Mouse (Mus musculus) myocyte (in vitro differentiated cells): ENCODE data around the gene Tnks1bp1. TPM values are rescaled to one million over a fixed set of nuclear protein-coding genes. Genes with fewer than 3 reads are reported as not detected.

Experiments
- H3K27me3 ChIP-seq: one replicate; pipeline ENCODE4 v1.6.1; 2011; ENCODE audit not compliant: control insufficient read depth, insufficient read depth, insufficient read length
- H3K36me3 ChIP-seq: one replicate; pipeline ENCODE4 v1.6.1; 2011; ENCODE audit not compliant: control insufficient read depth, insufficient read depth
- H3K4me2 ChIP-seq: one replicate; pipeline ENCODE4 v1.6.1; 2011; ENCODE audit warnings: low read depth, control low read depth
- H3K4me3 ChIP-seq: one replicate; pipeline ENCODE4 v1.5.1; 2011; ENCODE audit warnings: mild to moderate bottlenecking, control low read depth, moderate library complexity
- H3K79me2 ChIP-seq: one replicate; pipeline ENCODE4 v1.6.1; 2011; ENCODE audit not compliant: control insufficient read depth, insufficient read depth
- H3ac ChIP-seq: one replicate; pipeline ENCODE4 v1.6.1; 2011; ENCODE audit not compliant: control insufficient read depth, insufficient read length
- CEBPB ChIP-seq: IDR thresholded peaks from 2 replicates; pipeline ENCODE4 v1.6.1; 2011; ENCODE audit warnings: mild to moderate bottlenecking, moderate library complexity; ENCODE audit not compliant: poor library complexity, insufficient read depth, severe bottlenecking
- E2F4 ChIP-seq: IDR thresholded peaks from one replicate; pipeline ENCODE4 v1.6.1; 2011; ENCODE audit warnings: mild to moderate bottlenecking, control low read depth, moderate library complexity; ENCODE audit not compliant: insufficient read depth
- MAX ChIP-seq: IDR thresholded peaks from one replicate; pipeline ENCODE4 v1.6.1; 2011; ENCODE audit warnings: low read depth, mild to moderate bottlenecking, control low read depth
- MYOD1 ChIP-seq, 3 experiments: IDR thresholded peaks; one replicate each; pipeline ENCODE4 v1.6.1; 2011; ENCODE audit warnings: control low read depth in 2 of 3, low read depth in 2 of 3, mild to moderate bottlenecking in 2 of 3, moderate library complexity in 1 of 3; ENCODE audit not compliant: insufficient read length in 2 of 3, control insufficient read depth in 1 of 3
- MYOG ChIP-seq, 3 experiments: IDR thresholded peaks; one replicate each; pipeline ENCODE4 v1.6.1; 2011; ENCODE audit warnings: control low read depth in 2 of 3, low read depth in 2 of 3, mild to moderate bottlenecking in 2 of 3; ENCODE audit not compliant: insufficient read length in 2 of 3, control insufficient read depth in 1 of 3, insufficient read depth in 1 of 3
- POLR2A ChIP-seq: IDR thresholded peaks from one replicate; pipeline ENCODE4 v1.6.1; 2011; ENCODE audit warnings: low read depth, mild to moderate bottlenecking, control low read depth, moderate library complexity; ENCODE audit not compliant: insufficient read length
- POLR2AphosphoS2 ChIP-seq: IDR thresholded peaks from one replicate; pipeline ENCODE4 v1.6.1; 2011; ENCODE audit warnings: low read depth, control low read depth; ENCODE audit not compliant: insufficient read length
- REST ChIP-seq: IDR thresholded peaks from one replicate; pipeline ENCODE4 v1.6.1; 2011; ENCODE audit warnings: mild to moderate bottlenecking, control low read depth, moderate library complexity; ENCODE audit not compliant: insufficient read depth, insufficient read length
- SRF ChIP-seq: IDR thresholded peaks from one replicate; pipeline ENCODE4 v1.6.1; 2011; ENCODE audit warnings: low read depth; ENCODE audit not compliant: control insufficient read depth, insufficient read length
- TCF12 ChIP-seq: IDR thresholded peaks from one replicate; pipeline ENCODE4 v1.6.1; 2011; ENCODE audit warnings: mild to moderate bottlenecking, control low read depth; ENCODE audit not compliant: poor library complexity, insufficient read depth, severe bottlenecking
- TCF3 ChIP-seq: IDR thresholded peaks from one replicate; pipeline ENCODE4 v1.6.1; 2011; ENCODE audit warnings: low read depth, control low read depth; ENCODE audit not compliant: insufficient read length
- USF1 ChIP-seq: IDR thresholded peaks from one replicate; pipeline ENCODE4 v1.6.1; 2011; ENCODE audit warnings: low read depth, mild to moderate bottlenecking, control low read depth, moderate library complexity
- polyA plus RNA-seq: library from polyadenylated mRNA; unstranded; fragments of >200 nt; fragmentation: generic; extraction: Trizol; gene quantifications from one replicate; pipeline ENCODE4 v1.2.1, GENCODE M21; 2012; ENCODE audit warnings: missing spikeins

The Tnks1bp1 gene
- polyA plus RNA-seq, 1 experiment, result 84.0 TPM

- Histone ChIP-seq H3K4me2 (no peak overlapping the region), H3K4me3 (no peak overlapping the region), H3K79me2 (peaks cover 14% of the 10 kb centered on the region), H3ac (no peak overlapping the region), H3K27me3 (no peaks in the 10 kb centered on the region), H3K36me3 (peaks cover 63% of the 10 kb centered on the region)
- TF ChIP-seq E2F4 (no peak), TCF3 (no peak), POLR2A (no peak), REST (no peak)
Observed at GRCm38 (mm10) chr2:85068626-85069025, 20.8 kb downstream of the Tnks1bp1 start.

DNA sequence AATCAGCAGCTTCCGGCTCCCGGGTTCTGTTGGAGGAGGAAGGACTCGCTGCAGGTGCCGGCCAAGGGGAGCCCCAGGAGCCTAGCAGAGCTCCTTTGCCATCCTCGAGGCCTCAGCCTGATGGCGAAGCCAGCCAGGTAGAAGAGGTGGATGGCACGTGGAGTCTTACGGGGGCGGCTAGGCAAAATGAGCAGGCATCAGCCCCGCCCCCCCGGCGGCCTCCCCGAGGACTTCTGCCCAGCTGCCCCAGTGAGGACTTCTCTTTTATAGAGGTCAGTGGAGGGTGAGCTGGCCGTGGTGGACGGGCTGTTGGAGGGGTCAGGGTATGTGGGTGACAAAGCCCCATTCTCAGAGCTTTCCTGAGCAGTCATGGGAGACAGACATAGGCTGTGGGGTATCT, 22.3 kb downstream of the Tnks1bp1 start:
- Histone ChIP-seq H3K4me3 (no peak overlapping the region), H3K36me3 (peaks cover 56% of the 10 kb centered on the region), H3ac (no peak overlapping the region), H3K79me2 (peaks cover 3% of the 10 kb centered on the region), H3K27me3 (no peaks in the 10 kb centered on the region), H3K4me2 (no peak overlapping the region)
- TF ChIP-seq CEBPB, result no peak
- no peak for TF ChIP-seq REST
- TF ChIP-seq USF1, result no peak

- no peak for TF ChIP-seq POLR2A
- H3K4me3 ChIP-seq, result no peak overlapping the region
- H3K79me2 ChIP-seq, result no peaks in the 10 kb centered on the region
- no peaks in the 10 kb centered on the region for H3K27me3 ChIP-seq
- peaks cover 51% of the 10 kb centered on the region for H3K36me3 ChIP-seq
- no peak overlapping the region for H3ac ChIP-seq
- no peak overlapping the region for H3K4me2 ChIP-seq
Observed at GRCm38 (mm10) chr2:85071921-85072320, 24.1 kb downstream of the Tnks1bp1 start.

DNA sequence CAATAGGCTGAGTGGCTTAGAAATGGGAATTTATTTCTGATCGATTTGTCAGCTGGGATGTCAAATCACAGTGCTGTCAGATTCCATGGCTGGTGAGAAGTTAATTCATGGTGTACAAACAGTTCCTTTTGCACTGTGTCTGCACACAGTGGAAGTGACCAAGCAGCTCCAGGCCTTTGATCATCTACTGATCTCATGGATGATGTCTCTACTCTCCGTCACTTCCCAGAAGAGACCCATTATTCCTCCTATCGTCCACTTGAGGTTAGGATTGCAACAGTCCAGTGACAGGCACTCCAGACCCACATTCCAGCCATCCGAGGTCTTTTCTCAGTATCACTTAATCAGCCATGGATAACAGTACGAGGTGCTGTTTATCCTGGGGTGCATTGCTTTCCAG, 25.9 kb downstream of the Tnks1bp1 start:
- no peak for TF ChIP-seq MAX
- no peak for TF ChIP-seq MYOG (IDR thresholded peaks at IDR 0.05; ENCODE audit: control insufficient read depth in 1 of 3, insufficient read depth in 1 of 3, insufficient read length in 2 of 3, low read depth in 2 of 3)
- no peak for TF ChIP-seq TCF3
- no peak for TF ChIP-seq MYOD1 (IDR thresholded peaks at IDR 0.05; ENCODE audit: control insufficient read depth in 1 of 3, insufficient read length in 2 of 3, low read depth in 2 of 3)
- TF ChIP-seq REST, result no peak
- no peak for TF ChIP-seq USF1
- TF ChIP-seq POLR2A, result no peak
- TF ChIP-seq TCF12, result no peak
- no peak for TF ChIP-seq CEBPB
- no peak for TF ChIP-seq E2F4
- TF ChIP-seq POLR2AphosphoS2, result no peak
- TF ChIP-seq SRF, result no peak
- H3K27me3 ChIP-seq, result no peaks in the 10 kb centered on the region
- H3K79me2 ChIP-seq, result no peaks in the 10 kb centered on the region
- no peak overlapping the region for H3K4me2 ChIP-seq
- peaks cover 43% of the 10 kb centered on the region for H3K36me3 ChIP-seq
- H3K4me3 ChIP-seq, result no peak overlapping the region
- H3ac ChIP-seq, result no peak overlapping the region

DNA sequence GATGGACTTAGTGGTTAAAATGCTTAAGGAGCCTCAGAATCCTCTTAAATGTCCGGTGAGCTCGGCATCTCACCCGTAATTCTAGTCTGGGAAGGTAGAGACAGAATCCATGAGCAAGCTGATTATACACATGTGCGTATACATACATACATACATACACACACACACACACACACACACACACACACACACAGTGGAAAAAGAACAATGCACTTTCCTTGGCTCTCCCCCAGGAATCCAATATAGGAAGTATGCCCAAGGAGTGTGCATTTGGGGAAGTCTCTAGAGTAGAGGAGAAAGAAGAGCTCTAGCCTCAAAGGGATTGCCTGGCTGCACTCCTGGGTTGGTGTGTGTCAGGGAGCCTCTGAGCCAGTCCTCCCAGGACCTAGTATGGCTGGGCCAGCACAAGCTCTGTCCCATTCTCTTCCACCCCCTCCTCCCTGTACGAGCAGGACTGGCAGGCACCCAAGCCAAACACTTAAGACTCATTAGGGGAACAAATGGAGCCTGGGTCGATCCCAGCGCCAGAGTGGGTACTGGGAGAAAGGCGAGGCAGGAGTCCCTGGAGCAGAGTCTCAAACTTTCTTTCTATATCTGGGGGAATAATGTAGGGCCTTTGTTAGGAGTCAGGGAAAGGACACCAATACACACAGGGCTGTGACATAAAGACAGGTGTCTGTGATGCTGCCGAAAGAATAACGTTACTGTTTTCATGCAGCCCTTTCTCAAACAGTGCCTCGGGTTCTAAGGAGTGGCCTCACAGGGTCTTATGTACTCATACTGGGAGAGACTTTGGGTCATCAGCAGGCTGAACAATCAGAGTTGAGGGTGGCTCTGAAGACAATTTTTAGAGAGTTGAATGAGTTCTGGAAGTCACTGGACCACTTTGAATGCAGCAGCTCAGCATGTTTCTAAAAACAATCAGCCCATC, 41.2 kb downstream of the Tnks1bp1 start:
- no peaks in the 10 kb centered on the region for H3K79me2 ChIP-seq
- no peak overlapping the region for H3K4me3 ChIP-seq
- H3ac ChIP-seq, result no peak overlapping the region
- no peak for TF ChIP-seq SRF
- no peak for TF ChIP-seq TCF12
- TF ChIP-seq MYOG (IDR thresholded peaks at IDR 0.05; ENCODE audit: control insufficient read depth in 1 of 3, insufficient read depth in 1 of 3, insufficient read length in 2 of 3, low read depth in 2 of 3), result no peak
- no peak for TF ChIP-seq TCF3
- TF ChIP-seq USF1, result no peak
- H3K27me3 ChIP-seq, result no peaks in the 10 kb centered on the region
- no peaks in the 10 kb centered on the region for H3K36me3 ChIP-seq
- no peak overlapping the region for H3K4me2 ChIP-seq

- Histone ChIP-seq H3ac (no peak overlapping the region), H3K27me3 (no peaks in the 10 kb centered on the region), H3K79me2 (no peaks in the 10 kb centered on the region), H3K4me2 (no peak overlapping the region), H3K4me3 (no peak overlapping the region), H3K36me3 (no peaks in the 10 kb centered on the region)
- no peak for TF ChIP-seq SRF
- TF ChIP-seq POLR2A, result no peak
- no peak for TF ChIP-seq E2F4
Observed at GRCm38 (mm10) chr2:85091325-85091724, 43.5 kb downstream of the Tnks1bp1 start.
